Mouse (Mus musculus) kidney, adult 2 months (tissue): ENCODE measurements around the gene Slc6a1.

Source experiments
- CTCF ChIP-seq: fragments of 200-500 bp; conservative IDR thresholded peaks from 2 replicates; pipeline ENCODE4 v1.5.1; 2011; ENCODE audit warnings: low read depth, mild to moderate bottlenecking, control low read depth, low read length, moderate library complexity, mixed read lengths; ENCODE audit not compliant: insufficient read depth, insufficient read length
- POLR2A ChIP-seq: fragments of 200-500 bp; IDR thresholded peaks from one replicate; pipeline ENCODE4 v1.6.1; 2011; ENCODE audit warnings: low read depth, low read length, control low read depth

DNA sequence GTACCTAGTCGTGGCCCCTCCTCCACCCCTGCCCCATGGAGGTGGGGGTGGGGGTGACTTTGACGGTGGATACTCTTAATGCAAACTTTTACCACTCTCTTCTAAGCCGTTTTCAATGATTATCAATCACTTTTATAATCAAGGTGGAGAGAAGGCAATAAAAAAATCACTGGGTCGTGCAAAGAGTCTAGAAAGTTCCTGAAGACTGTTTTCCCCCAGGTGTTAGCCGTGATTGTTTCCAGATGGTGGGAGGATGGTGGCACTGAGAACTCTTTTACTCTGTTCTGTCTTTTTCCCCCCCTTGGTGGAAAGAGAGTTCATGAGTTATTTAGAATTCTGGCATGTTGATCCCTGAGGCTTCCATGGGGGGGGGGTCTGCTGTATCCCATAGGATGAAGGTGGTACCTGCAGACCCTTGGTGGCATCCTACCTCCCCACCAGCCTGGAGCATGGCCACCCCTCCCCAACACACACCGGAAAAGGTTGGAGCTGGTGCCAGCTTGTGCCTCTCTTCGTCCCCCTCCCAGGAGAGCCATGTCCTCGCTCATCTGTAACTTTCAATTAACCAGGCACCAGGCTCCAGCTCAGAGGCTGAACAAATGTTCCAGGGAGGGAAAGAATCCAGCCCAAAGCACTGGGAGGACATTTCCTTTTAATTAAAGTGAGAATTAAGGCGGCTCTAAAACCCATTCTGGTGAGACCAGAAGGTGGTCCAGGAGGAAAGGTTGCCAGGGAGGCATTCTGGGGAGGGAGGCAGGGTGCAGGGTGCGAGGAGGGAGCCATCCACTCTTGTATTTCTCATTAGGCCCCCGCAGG is 53.9 kb downstream of the Slc6a1 start:
- TF ChIP-seq CTCF (no peak), POLR2A (no peak)
